Mouse (Mus musculus): ENCODE measurements around the gene Lrtm2.

- TF ChIP-seq GATA1 (IDR thresholded peaks at IDR 0.05; ENCODE audit: borderline replicate concordance, low read length) = no peak
- TF ChIP-seq FLI1 (IDR thresholded peaks at IDR 0.05; ENCODE audit: low read length) = no peak
Measured at GRCm38 (mm10) chr6:119363593-119363992, 33.0 kb upstream of the Lrtm2 start.
